Mouse (Mus musculus) erythroblast, adult 5-6 weeks (primary cell): ENCODE measurements around the gene Per1. TPM values are rescaled to one million over a fixed set of nuclear protein-coding genes. Genes with fewer than 3 reads are reported as not detected.

Source experiments
- ATAC-seq: replicated peaks from 2 replicates; pipeline ENCODE4 v1.8.0; 2016; ENCODE audit warnings: moderate number of reproducible peaks, mild to moderate bottlenecking, moderate TSS enrichment, inconsistent platforms; ENCODE audit not compliant: poor library complexity, low FRiP score, severe bottlenecking
- total RNA-seq, 2 experiments: library from RNA; stranded (forward) in 1 of 2; stranded (reverse) in 1 of 2; fragments of 150-400 nt in 1 of 2; fragments of 200-764, 138-1000 nt in 1 of 2; gene quantifications; 2 replicates each; pipeline versions ENCODE4 v1.2.3 to v1.2.4; 2015 to 2017; ENCODE audit warnings: low replicate concordance in 2 of 2

Gene Per1
- total RNA-seq, 2 experiments from 2014 or later, result 1.9 to 2.3 TPM

- no peak for ATAC-seq
Observed at GRCm38 (mm10) chr11:69109032-69109900, 14.2 kb downstream of the Per1 start.

- peak; percentile 70 for ATAC-seq
Observed at GRCm38 (mm10) chr11:69110319-69111046, 15.5 kb downstream of the Per1 start.

- peak; percentile 18; the same call in 1 of the 2 replicates for ATAC-seq
Observed at GRCm38 (mm10) chr11:69111051-69111810, 16.2 kb downstream of the Per1 start.

GRCm38 (mm10) chr11:69111865-69112264 is 16.8 kb downstream of the Per1 start:
- ATAC-seq, result no peak

- ATAC-seq, result no peak
Observed at GRCm38 (mm10) chr11:69114018-69114417, 19.0 kb downstream of the Per1 start.

- no peak for ATAC-seq
Observed at GRCm38 (mm10) chr11:69114621-69115020, 19.6 kb downstream of the Per1 start.

- ATAC-seq, result no peak
Observed at GRCm38 (mm10) chr11:69116843-69117242, 21.8 kb downstream of the Per1 start.

GRCm38 (mm10) chr11:69117737-69118695 is 23.0 kb downstream of the Per1 start:
- peak; percentile 41 for ATAC-seq

- ATAC-seq, result peak; percentile 36
Observed at GRCm38 (mm10) chr11:69118765-69119164, 23.7 kb downstream of the Per1 start.

- ATAC-seq, result no peak
Observed at GRCm38 (mm10) chr11:69119446-69120155, 24.6 kb downstream of the Per1 start.

- ATAC-seq, result no peak
Observed at GRCm38 (mm10) chr11:69120221-69121000, 25.4 kb downstream of the Per1 start, which contains the start of gene Hes7. Gene Hes7, plus strand, starts transcription at chr11:69120404.

GRCm38 (mm10) chr11:69121001-69121740 is 26.2 kb downstream of the Per1 start:
- no peak for ATAC-seq

GRCm38 (mm10) chr11:69121741-69122335 is 26.8 kb downstream of the Per1 start:
- ATAC-seq, result no peak

GRCm38 (mm10) chr11:69122336-69122951 is 27.4 kb downstream of the Per1 start, which contains the start of gene 9130213A22Rik:
Gene 9130213A22Rik, minus strand, starts transcription at chr11:69122589.
- no peak for ATAC-seq

- peak; percentile 50; the same call in 1 of the 2 replicates for ATAC-seq
Observed at GRCm38 (mm10) chr11:69123056-69123692, 28.2 kb downstream of the Per1 start.
